Mouse (Mus musculus): ENCODE results near the gene Ano2.

Ano2 gene

GRCm38 (mm10) chr6:126088489-126089265 lies 398.5 kb downstream of the Ano2 start:
- no peak for DNase-seq
